Mouse (Mus musculus) CH12.LX (cell line): ENCODE results near the gene Mrpl49. TPM values are rescaled to one million over a fixed set of nuclear protein-coding genes. Genes with fewer than 3 reads are reported as not detected.

Experiments
- DNase-seq: peaks from one replicate; pipeline ENCODE4 v3.0.0-alpha.2; 2013; ENCODE audit errors: extremely low read depth
- H3K27ac ChIP-seq: 2 replicates; pipeline ENCODE4 v1.5.1; 2012; ENCODE audit warnings: low read depth, mild to moderate bottlenecking, control low read depth, moderate library complexity; ENCODE audit not compliant: insufficient read depth
- H3K27me3 ChIP-seq: replicated peaks from 2 replicates; pipeline ENCODE3; 2012; ENCODE audit warnings: inconsistent platforms
- H3K36me3 ChIP-seq, 2 experiments: replicated peaks in 1 of 2; 2 replicates each; pipeline versions ENCODE3 to v1.6.1; 2012; ENCODE audit warnings: inconsistent platforms in 1 of 2, low read length in 1 of 2, mild to moderate bottlenecking in 1 of 2, mixed read lengths in 1 of 2, moderate library complexity in 1 of 2; ENCODE audit not compliant: control insufficient read depth in 1 of 2, insufficient read depth in 1 of 2
- H3K4me1 ChIP-seq, 2 experiments: 2 replicates each; pipeline ENCODE4 v1.6.1; 2012; ENCODE audit warnings: inconsistent platforms in 1 of 2, moderate library complexity in 1 of 2; ENCODE audit not compliant: insufficient read depth in 2 of 2, control insufficient read depth in 1 of 2
- H3K4me2 ChIP-seq: 2 replicates; pipeline ENCODE4 v1.6.1; 2012; ENCODE audit warnings: low read depth, mild to moderate bottlenecking, control low read depth; ENCODE audit not compliant: poor library complexity, insufficient read depth, severe bottlenecking
- H3K4me3 ChIP-seq, 3 experiments: fragments of 150-350 bp in 1 of 3; sonication (generic) in 1 of 3; replicated peaks in 1 of 3; 2 replicates each; pipeline versions ENCODE3 to v1.5.1; 2011 to 2012; ENCODE audit warnings: low read depth in 2 of 3, low read length in 2 of 3, mild to moderate bottlenecking in 2 of 3, moderate library complexity in 2 of 3, control low read depth in 1 of 3, improper control_type of control experiment in 1 of 3, inconsistent platforms in 1 of 3, mixed read lengths in 1 of 3; ENCODE audit not compliant: poor library complexity in 1 of 3
- H3K79me2 ChIP-seq: replicated peaks from 2 replicates; pipeline ENCODE4 v1.6.1; 2012; ENCODE audit warnings: mild to moderate bottlenecking, moderate library complexity; ENCODE audit not compliant: control insufficient read depth, poor library complexity, insufficient read depth, severe bottlenecking; ENCODE audit errors: extremely low read depth
- H3K9ac ChIP-seq: 2 replicates; pipeline ENCODE4 v1.6.1; 2012; ENCODE audit warnings: low read depth, mild to moderate bottlenecking, control low read depth, moderate library complexity; ENCODE audit not compliant: insufficient read depth
- H3K9me3 ChIP-seq: replicated peaks from 2 replicates; pipeline ENCODE3; 2012; ENCODE audit warnings: low read length, inconsistent platforms, mixed read lengths
- BHLHE40 ChIP-seq: IDR thresholded peaks from 2 replicates; pipeline ENCODE4 v1.6.1; 2011; ENCODE audit warnings: mild to moderate bottlenecking, low read depth, low read length, improper control_type of control experiment
- CHD1 ChIP-seq: IDR thresholded peaks from 2 replicates; pipeline ENCODE4 v1.6.1; 2012; ENCODE audit warnings: low read depth, low read length, improper control_type of control experiment, inconsistent platforms
- CHD2 ChIP-seq: IDR thresholded peaks from 2 replicates; pipeline ENCODE4 v1.6.1; 2011; ENCODE audit warnings: low read length, improper control_type of control experiment
- CTCF ChIP-seq, 2 experiments: IDR thresholded peaks in 1 of 2; conservative IDR thresholded peaks in 1 of 2; 2 replicates each; pipeline ENCODE4 v1.5.1; 2011 to 2012; ENCODE audit warnings: low read depth in 2 of 2, low read length in 2 of 2, improper control_type of control experiment in 1 of 2, inconsistent platforms in 1 of 2, mild to moderate bottlenecking in 1 of 2, moderate library complexity in 1 of 2
- E2F4 ChIP-seq: IDR thresholded peaks from 2 replicates; pipeline ENCODE4 v1.6.1; 2011; ENCODE audit warnings: low read depth, low read length, improper control_type of control experiment; ENCODE audit not compliant: insufficient replicate concordance
- ELF1 ChIP-seq: IDR thresholded peaks from 2 replicates; pipeline ENCODE4 v1.6.1; 2014; ENCODE audit warnings: low read depth, mild to moderate bottlenecking, inconsistent platforms, low read length, improper control_type of control experiment
- EP300 ChIP-seq: IDR thresholded peaks from 2 replicates; pipeline ENCODE4 v1.6.1; 2011; ENCODE audit warnings: low read length, improper control_type of control experiment
- ETS1 ChIP-seq: conservative IDR thresholded peaks from 2 replicates; pipeline ENCODE4 v1.6.1; 2012; ENCODE audit warnings: low read depth, mild to moderate bottlenecking, inconsistent platforms, low read length, improper control_type of control experiment, moderate library complexity
- GABPA ChIP-seq: IDR thresholded peaks from 2 replicates; pipeline ENCODE4 v1.6.1; 2012; ENCODE audit warnings: low read depth, low read length, improper control_type of control experiment, inconsistent platforms; ENCODE audit not compliant: insufficient replicate concordance
- HCFC1 ChIP-seq: IDR thresholded peaks from 2 replicates; pipeline ENCODE4 v1.6.1; 2012; ENCODE audit warnings: low read depth, mild to moderate bottlenecking, inconsistent platforms, low read length, improper control_type of control experiment
- IRF4 ChIP-seq: IDR thresholded peaks from 2 replicates; pipeline ENCODE4 v1.6.1; 2014; ENCODE audit warnings: low read depth, mild to moderate bottlenecking, inconsistent platforms, low read length, improper control_type of control experiment
- JUN ChIP-seq: IDR thresholded peaks from 2 replicates; pipeline ENCODE4 v1.6.1; 2011; ENCODE audit warnings: low read depth, mild to moderate bottlenecking, low read length, improper control_type of control experiment, moderate library complexity; ENCODE audit not compliant: insufficient read depth
- JUND ChIP-seq: conservative IDR thresholded peaks from 2 replicates; pipeline ENCODE4 v1.6.1; 2011; ENCODE audit warnings: low read depth, low read length, improper control_type of control experiment
- KAT2A ChIP-seq: IDR thresholded peaks from 2 replicates; pipeline ENCODE4 v1.6.1; 2012; ENCODE audit warnings: low read length, improper control_type of control experiment, inconsistent platforms; ENCODE audit not compliant: insufficient replicate concordance
- MAFK ChIP-seq: IDR thresholded peaks from 2 replicates; pipeline ENCODE4 v1.6.1; 2011; ENCODE audit warnings: low read length, improper control_type of control experiment; ENCODE audit not compliant: insufficient replicate concordance
- MAX ChIP-seq: IDR thresholded peaks from 2 replicates; pipeline ENCODE4 v1.6.1; 2011; ENCODE audit warnings: low read length, improper control_type of control experiment
- MAZ ChIP-seq: IDR thresholded peaks from 2 replicates; pipeline ENCODE4 v1.6.1; 2012; ENCODE audit warnings: low read depth, mild to moderate bottlenecking, inconsistent platforms, low read length, improper control_type of control experiment, moderate library complexity
- MEF2A ChIP-seq: IDR thresholded peaks from 2 replicates; pipeline ENCODE4 v1.6.1; 2014; ENCODE audit warnings: low read depth, mild to moderate bottlenecking, inconsistent platforms, low read length, improper control_type of control experiment, borderline replicate concordance
- MXI1 ChIP-seq: IDR thresholded peaks from 2 replicates; pipeline ENCODE4 v1.6.1; 2011; ENCODE audit warnings: mild to moderate bottlenecking, low read depth, low read length, improper control_type of control experiment
- MYC ChIP-seq: IDR thresholded peaks from 2 replicates; pipeline ENCODE4 v1.6.1; 2011; ENCODE audit warnings: low read depth, mild to moderate bottlenecking, improper control_type of control experiment, low read length
- NELFE ChIP-seq: IDR thresholded peaks from 2 replicates; pipeline ENCODE4 v1.6.1; 2011; ENCODE audit warnings: low read depth, low read length, improper control_type of control experiment
- NRF1 ChIP-seq: IDR thresholded peaks from 2 replicates; pipeline ENCODE4 v1.6.1; 2014; ENCODE audit warnings: low read depth, mild to moderate bottlenecking, inconsistent platforms, low read length, improper control_type of control experiment, moderate library complexity
- PAX5 ChIP-seq: IDR thresholded peaks from 2 replicates; pipeline ENCODE4 v1.6.1; 2012; ENCODE audit warnings: low read length, inconsistent platforms, mixed read lengths
- POLR2A ChIP-seq: IDR thresholded peaks from 2 replicates; pipeline ENCODE4 v1.6.1; 2011; ENCODE audit warnings: low read depth, mild to moderate bottlenecking, improper control_type of control experiment, low read length
- POLR2AphosphoS2 ChIP-seq: IDR thresholded peaks from 2 replicates; pipeline ENCODE4 v1.6.1; 2011; ENCODE audit warnings: low read depth, low read length, improper control_type of control experiment
- RAD21 ChIP-seq: IDR thresholded peaks from 2 replicates; pipeline ENCODE4 v1.6.1; 2011; ENCODE audit warnings: low read depth, mild to moderate bottlenecking, low read length, improper control_type of control experiment, moderate library complexity
- RCOR1 ChIP-seq: conservative IDR thresholded peaks from 2 replicates; pipeline ENCODE4 v1.6.1; 2012; ENCODE audit warnings: low read depth, mild to moderate bottlenecking, inconsistent platforms, low read length, improper control_type of control experiment
- SIN3A ChIP-seq: IDR thresholded peaks from 2 replicates; pipeline ENCODE4 v1.6.1; 2012; ENCODE audit warnings: low read length, improper control_type of control experiment, inconsistent platforms
- SMC3 ChIP-seq: IDR thresholded peaks from 2 replicates; pipeline ENCODE4 v1.6.1; 2011; ENCODE audit warnings: low read depth, low read length, improper control_type of control experiment
- TBP ChIP-seq: conservative IDR thresholded peaks from 2 replicates; pipeline ENCODE4 v1.6.1; 2011; ENCODE audit warnings: low read depth, low read length, improper control_type of control experiment
- TCF12 ChIP-seq: IDR thresholded peaks from 2 replicates; pipeline ENCODE4 v1.6.1; 2014; ENCODE audit warnings: low read depth, mild to moderate bottlenecking, inconsistent platforms, low read length, improper control_type of control experiment
- UBTF ChIP-seq: IDR thresholded peaks from 2 replicates; pipeline ENCODE4 v1.6.1; 2012; ENCODE audit warnings: low read depth, mild to moderate bottlenecking, inconsistent platforms, low read length, improper control_type of control experiment, moderate library complexity
- USF1 ChIP-seq: IDR thresholded peaks from 2 replicates; pipeline ENCODE4 v1.6.1; 2014; ENCODE audit warnings: low read depth, mild to moderate bottlenecking, inconsistent platforms, low read length, improper control_type of control experiment
- USF2 ChIP-seq: conservative IDR thresholded peaks from 2 replicates; pipeline ENCODE4 v1.6.1; 2011; ENCODE audit warnings: low read depth, low read length, improper control_type of control experiment
- ZC3H11A ChIP-seq: IDR thresholded peaks from 2 replicates; pipeline ENCODE4 v1.6.1; 2012; ENCODE audit warnings: low read depth, mild to moderate bottlenecking, inconsistent platforms, low read length, improper control_type of control experiment
- ZKSCAN1 ChIP-seq: IDR thresholded peaks from 2 replicates; pipeline ENCODE4 v1.6.1; 2012; ENCODE audit warnings: low read depth, inconsistent platforms, low read length, improper control_type of control experiment, borderline replicate concordance
- ZMIZ1 ChIP-seq: IDR thresholded peaks from 2 replicates; pipeline ENCODE4 v1.6.1; 2012; ENCODE audit warnings: low read depth, mild to moderate bottlenecking, inconsistent platforms, low read length, improper control_type of control experiment
- ZNF384 ChIP-seq: IDR thresholded peaks from 2 replicates; pipeline ENCODE4 v1.6.1; 2012; ENCODE audit warnings: low read depth, low read length, improper control_type of control experiment, inconsistent platforms
- dilution Hi-C: fragments of 300-500 bp; cut with MboI; formaldehyde crosslinking; loops from 2 replicates; pipeline ENCODE4 v1.14.3; 2020; ENCODE audit warnings: low sequenced_read_pairs; ENCODE audit not compliant: extremely low pct_unique_long_range_greater_than_20kb, extremely low pct_ligation_motif_present
- in situ Hi-C: fragments of 300-500 bp; cut with MboI; formaldehyde crosslinking; loops from 3 replicates; pipeline ENCODE4 v1.14.3; 2019; ENCODE audit warnings: low sequenced_read_pairs, low pct_ligation_motif_present, low pct_unique_long_range_greater_than_20kb, mixed read lengths
- polyA plus RNA-seq: library from polyadenylated mRNA; unstranded; fragments of >175 nt; gene quantifications from 2 replicates; pipeline ENCODE4 v1.2.1, GENCODE M21; 2012; ENCODE audit warnings: low read depth; ENCODE audit not compliant: insufficient read length
- total RNA-seq, 2 experiments: library from RNA; depleted of rRNA; stranded (reverse); fragments of 300-350 nt in 1 of 2; fragments of >200 nt in 1 of 2; gene quantifications; 2 replicates each; pipeline ENCODE4 v1.2.3; 2012 to 2014

Mrpl49 gene
- total and polyA plus RNA-seq, 3 experiments = 37.4 to 66.6 (median 59.0) TPM

- Histone ChIP-seq H3K36me3 (peaks cover 58 to 75% of the 10 kb centered on the region in 2 experiments), H3K4me1 (peaks cover 4 to 35% of the 10 kb centered on the region in 2 experiments), H3K27ac (peak within 1 kb of the TSS; percentile 66; the same call in 1 of the 2 replicates), H3K4me2 (peak within 1 kb of the TSS; percentile 89), H3K79me2 (peaks cover 43% of the 10 kb centered on the region), H3K4me3 (peak within 1 kb of the TSS; percentile 90 to 98 (median 98)), H3K9ac (peak within 1 kb of the TSS; percentile 94), H3K9me3 (no peaks in the 10 kb centered on the region), H3K27me3 (no peaks in the 10 kb centered on the region)
- peak; percentile 98 for DNase-seq
- in situ Hi-C loops (loop anchor here (5.0 kb wide), 1 partner anchor 38 kb away; no protein-coding TSS in a partner anchor), dilution Hi-C loops (no loop called here)
- no peak for TF ChIP-seq ZC3H11A
- TF ChIP-seq POLR2AphosphoS2 = 0 out of 2 replicates have a peak, but pooled peaks have one; percentile 69
- TF ChIP-seq USF1 = no peak
- no peak for TF ChIP-seq USF2
- TF ChIP-seq MEF2A = peak; percentile 78; the same call in 1 of the 2 replicates
- peak; percentile 64; the same call in 1 of the 2 replicates for TF ChIP-seq TBP
- TF ChIP-seq JUND = no peak
- TF ChIP-seq MAFK = peak; percentile 30; the same call in 1 of the 2 replicates
- 0 out of 2 replicates have a peak, but pooled peaks have one; percentile 63 for TF ChIP-seq RCOR1
- no peak for TF ChIP-seq RAD21
- TF ChIP-seq GABPA = peak; percentile 94
- TF ChIP-seq CHD2 = peak; percentile 68; the same call in 1 of the 2 replicates
- TF ChIP-seq JUN = no peak
- TF ChIP-seq NRF1 = peak; percentile 65; the same call in 1 of the 2 replicates
- peak; percentile 61 for TF ChIP-seq ETS1
- peak; percentile 98 for TF ChIP-seq E2F4
- TF ChIP-seq CHD1 = no peak
- TF ChIP-seq CTCF (conservative IDR thresholded peaks at IDR 0.05 in 1 of 2, IDR thresholded peaks at IDR 0.05 in 1 of 2; ENCODE audit: low read depth in 2 of 2, low read length in 2 of 2) = no peak
- peak; percentile 84 for TF ChIP-seq NELFE
- peak; percentile 80; the same call in 1 of the 2 replicates for TF ChIP-seq MYC
- no peak for TF ChIP-seq UBTF
- TF ChIP-seq SMC3 = no peak
- peak; percentile 79 for TF ChIP-seq MAX
- peak; percentile 43; the same call in 1 of the 2 replicates for TF ChIP-seq MAZ
- TF ChIP-seq HCFC1 = peak; percentile 98
- TF ChIP-seq TCF12 = peak; percentile 75
- peak; percentile 94 for TF ChIP-seq KAT2A
- TF ChIP-seq SIN3A = peak; percentile 100
- TF ChIP-seq MXI1 = peak; percentile 94
- TF ChIP-seq ELF1 = peak; percentile 100
- 0 out of 2 replicates have a peak, but pooled peaks have one; percentile 5 for TF ChIP-seq BHLHE40
- TF ChIP-seq ZMIZ1 = 0 out of 2 replicates have a peak, but pooled peaks have one; percentile 47
- TF ChIP-seq EP300 = no peak
- TF ChIP-seq PAX5 = no peak
- peak; percentile 84 for TF ChIP-seq POLR2A
- peak; percentile 68 for TF ChIP-seq ZNF384
- TF ChIP-seq ZKSCAN1 = no peak
- TF ChIP-seq IRF4 = peak; percentile 76
These were observed 27.1 kb upstream of the Mrpl49 start, which contains the start of the genes Zfpl1 and Cdca5 for GRCm38 (mm10) chr19:6084478-6085248. Gene Zfpl1 (minus strand): TSS chr19:6084956. Gene Cdca5 (plus strand): TSS chr19:6084983.
